Mouse (Mus musculus): ENCODE measurements around the gene Tmem132c. TPM values are rescaled to one million over a fixed set of nuclear protein-coding genes. Genes with fewer than 3 reads are reported as not detected.
"Not testable (repeated sequence)": the region's sequence is repeated elsewhere in the genome, so short reads cannot be mapped to it uniquely, and the experiment has no call there.

Tmem132c gene
- polyA plus RNA-seq, 1 experiment: 17.2 TPM

- TF ChIP-seq CTCF (IDR thresholded peaks at IDR 0.05; ENCODE audit: borderline replicate concordance, extremely low read depth, insufficient read depth, insufficient read length): no peak
- TF ChIP-seq POLR2A (IDR thresholded peaks at IDR 0.05; ENCODE audit: borderline replicate concordance, extremely low read depth, insufficient read depth, insufficient read length, poor library complexity, severe bottlenecking): no peak
- no peak for DNase-seq (ENCODE audit: low read depth)
These were observed 104.8 kb downstream of the Tmem132c start for GRCm38 (mm10) chr5:127346364-127346763.

GRCm38 (mm10) chr5:127347053-127347748, 105.6 kb downstream of the Tmem132c start:
- DNase-seq (ENCODE audit: low read depth): peak; percentile 87
- TF ChIP-seq POLR2A (IDR thresholded peaks at IDR 0.05; ENCODE audit: borderline replicate concordance, extremely low read depth, insufficient read depth, insufficient read length, poor library complexity, severe bottlenecking): no peak
- no peak for TF ChIP-seq CTCF (IDR thresholded peaks at IDR 0.05; ENCODE audit: borderline replicate concordance, extremely low read depth, insufficient read depth, insufficient read length)

GRCm38 (mm10) chr5:127349221-127350065, 107.8 kb downstream of the Tmem132c start:
- no peak for TF ChIP-seq CTCF (IDR thresholded peaks at IDR 0.05; ENCODE audit: borderline replicate concordance, extremely low read depth, insufficient read depth, insufficient read length)
- no peak for TF ChIP-seq POLR2A (IDR thresholded peaks at IDR 0.05; ENCODE audit: borderline replicate concordance, extremely low read depth, insufficient read depth, insufficient read length, poor library complexity, severe bottlenecking)
- DNase-seq (ENCODE audit: low read depth): peak; percentile 55

GRCm38 (mm10) chr5:127353002-127353401, 111.4 kb downstream of the Tmem132c start:
- DNase-seq (ENCODE audit: low read depth): peak; percentile 5
- TF ChIP-seq CTCF (IDR thresholded peaks at IDR 0.05; ENCODE audit: borderline replicate concordance, extremely low read depth, insufficient read depth, insufficient read length) (peak; percentile 52; the same call in 1 of the 2 replicates), POLR2A (IDR thresholded peaks at IDR 0.05; ENCODE audit: borderline replicate concordance, extremely low read depth, insufficient read depth, insufficient read length, poor library complexity, severe bottlenecking) (no peak)

GRCm38 (mm10) chr5:127355836-127356235, 114.2 kb downstream of the Tmem132c start:
- DNase-seq (ENCODE audit: low read depth): peak; percentile 49
- TF ChIP-seq POLR2A (IDR thresholded peaks at IDR 0.05; ENCODE audit: borderline replicate concordance, extremely low read depth, insufficient read depth, insufficient read length, poor library complexity, severe bottlenecking): no peak

- not testable (repeated sequence) for DNase-seq (ENCODE audit: low read depth)
- peak; percentile 23; the same call in 1 of the 2 replicates for TF ChIP-seq CTCF (IDR thresholded peaks at IDR 0.05; ENCODE audit: borderline replicate concordance, extremely low read depth, insufficient read depth, insufficient read length)
These were observed 116.3 kb downstream of the Tmem132c start for GRCm38 (mm10) chr5:127357878-127358277.

- TF ChIP-seq CTCF (IDR thresholded peaks at IDR 0.05; ENCODE audit: borderline replicate concordance, extremely low read depth, insufficient read depth, insufficient read length) (no peak), POLR2A (IDR thresholded peaks at IDR 0.05; ENCODE audit: borderline replicate concordance, extremely low read depth, insufficient read depth, insufficient read length, poor library complexity, severe bottlenecking) (no peak)
These were observed 119.5 kb downstream of the Tmem132c start for GRCm38 (mm10) chr5:127361145-127361544.

GRCm38 (mm10) chr5:127365061-127365460, 123.5 kb downstream of the Tmem132c start:
- no peak for DNase-seq (ENCODE audit: low read depth)
- TF ChIP-seq CTCF (IDR thresholded peaks at IDR 0.05; ENCODE audit: borderline replicate concordance, extremely low read depth, insufficient read depth, insufficient read length) (peak; percentile 34; the same call in 1 of the 2 replicates), POLR2A (IDR thresholded peaks at IDR 0.05; ENCODE audit: borderline replicate concordance, extremely low read depth, insufficient read depth, insufficient read length, poor library complexity, severe bottlenecking) (no peak)

More at GRCm38 (mm10) chr5:127361145-127361544, 119.5 kb downstream of the Tmem132c start:
- DNase-seq (ENCODE audit: low read depth): no peak

GRCm38 (mm10) chr5:127368191-127368590, 126.6 kb downstream of the Tmem132c start:
- no peak for TF ChIP-seq POLR2A (IDR thresholded peaks at IDR 0.05; ENCODE audit: borderline replicate concordance, extremely low read depth, insufficient read depth, insufficient read length, poor library complexity, severe bottlenecking)
- no peak for DNase-seq (ENCODE audit: low read depth)

- no peak for TF ChIP-seq POLR2A (IDR thresholded peaks at IDR 0.05; ENCODE audit: borderline replicate concordance, extremely low read depth, insufficient read depth, insufficient read length, poor library complexity, severe bottlenecking)
- no peak for TF ChIP-seq CTCF (IDR thresholded peaks at IDR 0.05; ENCODE audit: borderline replicate concordance, extremely low read depth, insufficient read depth, insufficient read length)
- no peak for DNase-seq (ENCODE audit: low read depth)
These were observed 128.2 kb downstream of the Tmem132c start for GRCm38 (mm10) chr5:127369812-127370211.

GRCm38 (mm10) chr5:127370503-127370902, 128.9 kb downstream of the Tmem132c start:
- DNase-seq (ENCODE audit: low read depth): peak; percentile 88

More at GRCm38 (mm10) chr5:127370503-127370902, 128.9 kb downstream of the Tmem132c start:
- TF ChIP-seq CTCF (IDR thresholded peaks at IDR 0.05; ENCODE audit: borderline replicate concordance, extremely low read depth, insufficient read depth, insufficient read length): no peak
- no peak for TF ChIP-seq POLR2A (IDR thresholded peaks at IDR 0.05; ENCODE audit: borderline replicate concordance, extremely low read depth, insufficient read depth, insufficient read length, poor library complexity, severe bottlenecking)
